Mouse (Mus musculus): ENCODE data around the gene Birc5. TPM values are rescaled to one million over a fixed set of nuclear protein-coding genes. Genes with fewer than 3 reads are reported as not detected.

Gene Birc5
- total RNA-seq (2014; fragmentation: Nextera tagmentation) (82.6 and 131 TPM in 2 replicates), total RNA-seq (2017) (228 and 241 TPM in 2 replicates), polyA plus RNA-seq (2012) (149 and 184 TPM in 2 replicates)

- peaks cover 36% of the 10 kb centered on the region for H3K36me3 ChIP-seq (replicated peaks)
- no peaks in the 10 kb centered on the region for H3K27me3 ChIP-seq (ENCODE audit: insufficient read depth, low read length)
- peak within 1 kb of the TSS; percentile 96 for H3K4me3 ChIP-seq (ENCODE audit: low read depth, low read length)
- H3K9me3 ChIP-seq (replicated peaks) = no peaks in the 10 kb centered on the region
- no peak for TF ChIP-seq GATA2 (IDR thresholded peaks at IDR 0.05; ENCODE audit: borderline replicate concordance, low read depth, low read length)
- no peak for TF ChIP-seq GATA1 (IDR thresholded peaks at IDR 0.05; ENCODE audit: borderline replicate concordance, low read length)
- no peak for TF ChIP-seq CTCF (IDR thresholded peaks at IDR 0.05; ENCODE audit: low read depth, low read length)
- ATAC-seq (ENCODE audit: extremely low read depth, insufficient number of reproducible peaks, low FRiP score, poor library complexity, severe bottlenecking) (peak; percentile 71), DNase-seq (ENCODE audit: low spot score) (peak; percentile 92)
- peaks cover 40% of the 10 kb centered on the region for H3K4me1 ChIP-seq (ENCODE audit: insufficient read depth, low read depth, low read length)
Observed at GRCm38 (mm10) chr11:117848985-117849671, at the start of gene Birc5. Gene Birc5 (plus strand): TSS chr11:117849251.

DNA sequence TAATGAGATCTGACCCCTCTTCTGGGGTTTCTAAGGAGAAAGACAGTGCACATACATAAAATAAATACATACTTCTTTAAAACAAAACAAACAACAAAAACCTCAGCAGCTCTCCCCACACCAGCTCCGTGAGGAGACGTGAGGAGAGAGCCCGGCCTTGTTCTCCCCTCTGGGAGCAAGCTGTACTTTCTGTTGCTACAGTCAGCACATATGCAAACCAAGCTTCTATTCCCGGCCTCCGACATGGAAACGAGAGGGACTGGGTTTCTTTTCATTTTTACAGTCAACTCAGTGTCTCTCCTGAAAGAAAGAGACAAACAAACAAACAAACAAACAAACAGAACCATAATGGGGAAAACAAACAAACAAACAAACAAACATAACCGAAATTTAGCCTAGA, 49.0 kb upstream of the Birc5 start:
- TF ChIP-seq TAL1 (conservative IDR thresholded peaks at IDR 0.05; ENCODE audit: low read depth, low read length) = no peak
- no peak for TF ChIP-seq CTCF (IDR thresholded peaks at IDR 0.05; ENCODE audit: low read depth, low read length)
- TF ChIP-seq POLR2AphosphoS5 (IDR thresholded peaks at IDR 0.05; ENCODE audit: insufficient replicate concordance, low read depth, low read length) = no peak
- H3K4me1 ChIP-seq (ENCODE audit: insufficient read depth, low read depth, low read length) = peaks cover 69% of the 10 kb centered on the region
- peaks cover 38% of the 10 kb centered on the region for H3K36me3 ChIP-seq (replicated peaks)

GRCm38 (mm10) chr11:117801650-117802049, 47.4 kb upstream of the Birc5 start:
- Histone ChIP-seq H3K27me3 (ENCODE audit: insufficient read depth, low read length) (no peaks in the 10 kb centered on the region), H3K36me3 (replicated peaks) (peaks cover 53% of the 10 kb centered on the region), H3K9me3 (replicated peaks) (no peaks in the 10 kb centered on the region), H3K4me1 (ENCODE audit: insufficient read depth, low read depth, low read length) (peaks cover 59% of the 10 kb centered on the region), H3K4me3 (ENCODE audit: low read depth, low read length) (no peak overlapping the region)
- no peak for DNase-seq (ENCODE audit: low spot score)
- no peak for TF ChIP-seq GATA2 (IDR thresholded peaks at IDR 0.05; ENCODE audit: borderline replicate concordance, low read depth, low read length)
- no peak for TF ChIP-seq TAL1 (conservative IDR thresholded peaks at IDR 0.05; ENCODE audit: low read depth, low read length)
- no peak for TF ChIP-seq CTCF (IDR thresholded peaks at IDR 0.05; ENCODE audit: low read depth, low read length)
- TF ChIP-seq POLR2AphosphoS5 (IDR thresholded peaks at IDR 0.05; ENCODE audit: insufficient replicate concordance, low read depth, low read length) = no peak
- TF ChIP-seq GATA1 (IDR thresholded peaks at IDR 0.05; ENCODE audit: borderline replicate concordance, low read length) = no peak
- no peak for ATAC-seq (ENCODE audit: extremely low read depth, insufficient number of reproducible peaks, low FRiP score, poor library complexity, severe bottlenecking)

More for the DNA sequence above, 49.0 kb upstream of the Birc5 start:
- no peaks in the 10 kb centered on the region for H3K27me3 ChIP-seq (ENCODE audit: insufficient read depth, low read length)
- no peak overlapping the region for H3K4me3 ChIP-seq (ENCODE audit: low read depth, low read length)
- ATAC-seq (ENCODE audit: extremely low read depth, insufficient number of reproducible peaks, low FRiP score, poor library complexity, severe bottlenecking) = no peak
- no peak for DNase-seq (ENCODE audit: low spot score)
- H3K9me3 ChIP-seq (replicated peaks) = no peaks in the 10 kb centered on the region

DNA sequence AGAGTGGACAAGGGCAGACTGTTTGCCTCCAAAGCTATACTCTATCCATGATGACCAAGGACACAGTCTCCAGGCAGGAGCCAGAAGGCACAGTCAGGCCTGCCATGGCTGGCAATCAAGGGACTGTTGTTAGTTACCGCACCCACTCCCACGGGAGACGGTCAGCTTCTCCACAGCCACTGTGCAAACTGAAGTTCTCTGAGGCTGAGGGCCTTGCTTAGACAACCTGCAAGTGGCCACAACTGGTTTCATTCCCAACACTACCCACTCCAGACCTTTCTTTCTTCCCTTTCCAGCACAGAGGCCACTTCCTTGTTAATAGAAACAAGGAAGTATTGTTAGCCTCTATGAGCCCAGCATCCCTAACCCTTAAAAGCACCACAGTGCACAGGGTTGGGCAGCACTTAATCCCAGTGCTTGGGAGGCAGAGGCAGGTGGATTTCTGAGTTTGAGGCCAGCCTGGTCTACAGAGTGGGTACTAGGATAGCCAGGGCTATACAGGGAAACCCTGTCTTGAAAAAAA, 45.8 kb upstream of the Birc5 start:
- no peak for TF ChIP-seq TAL1 (conservative IDR thresholded peaks at IDR 0.05; ENCODE audit: low read depth, low read length)
- no peak for TF ChIP-seq POLR2AphosphoS5 (IDR thresholded peaks at IDR 0.05; ENCODE audit: insufficient replicate concordance, low read depth, low read length)
- ATAC-seq (ENCODE audit: extremely low read depth, insufficient number of reproducible peaks, low FRiP score, poor library complexity, severe bottlenecking) = no peak
- no peak for DNase-seq (ENCODE audit: low spot score)
- peaks cover 64% of the 10 kb centered on the region for H3K36me3 ChIP-seq (replicated peaks)
- peaks cover 47% of the 10 kb centered on the region for H3K4me1 ChIP-seq (ENCODE audit: insufficient read depth, low read depth, low read length)
- no peak overlapping the region for H3K4me3 ChIP-seq (ENCODE audit: low read depth, low read length)
- H3K9me3 ChIP-seq (replicated peaks) = no peaks in the 10 kb centered on the region
- H3K27me3 ChIP-seq (ENCODE audit: insufficient read depth, low read length) = no peaks in the 10 kb centered on the region

DNA sequence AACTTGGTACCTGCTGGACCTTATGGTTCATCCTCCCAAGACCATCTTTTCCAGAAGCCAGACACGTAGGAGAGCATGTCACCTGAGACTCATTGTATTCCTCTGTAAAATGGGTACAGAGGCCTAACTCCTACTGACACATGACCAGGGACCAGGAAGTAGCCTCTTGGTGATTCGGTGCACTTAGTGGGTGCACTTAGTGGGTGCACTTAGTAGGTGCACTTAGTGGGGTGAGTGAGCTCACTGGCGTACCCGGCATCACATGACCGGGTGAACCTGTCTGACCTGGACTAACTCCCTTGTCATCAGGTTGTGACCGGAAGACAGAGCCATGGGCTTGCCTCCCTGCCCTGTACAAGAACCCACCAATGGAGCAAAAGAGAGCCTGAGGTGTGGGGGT, 42.3 kb upstream of the Birc5 start:
- Histone ChIP-seq H3K36me3 (replicated peaks) (peaks cover 71% of the 10 kb centered on the region), H3K4me3 (ENCODE audit: low read depth, low read length) (no peak overlapping the region), H3K9me3 (replicated peaks) (no peaks in the 10 kb centered on the region), H3K4me1 (ENCODE audit: insufficient read depth, low read depth, low read length) (peaks cover 46% of the 10 kb centered on the region), H3K27me3 (ENCODE audit: insufficient read depth, low read length) (no peaks in the 10 kb centered on the region)
- ATAC-seq (ENCODE audit: extremely low read depth, insufficient number of reproducible peaks, low FRiP score, poor library complexity, severe bottlenecking) (no peak), DNase-seq (ENCODE audit: low spot score) (no peak)
- TF ChIP-seq CTCF (IDR thresholded peaks at IDR 0.05; ENCODE audit: low read depth, low read length) = no peak
- no peak for TF ChIP-seq GATA2 (IDR thresholded peaks at IDR 0.05; ENCODE audit: borderline replicate concordance, low read depth, low read length)
- no peak for TF ChIP-seq GATA1 (IDR thresholded peaks at IDR 0.05; ENCODE audit: borderline replicate concordance, low read length)
- TF ChIP-seq POLR2AphosphoS5 (IDR thresholded peaks at IDR 0.05; ENCODE audit: insufficient replicate concordance, low read depth, low read length) = no peak
- TF ChIP-seq TAL1 (conservative IDR thresholded peaks at IDR 0.05; ENCODE audit: low read depth, low read length) = no peak

DNA sequence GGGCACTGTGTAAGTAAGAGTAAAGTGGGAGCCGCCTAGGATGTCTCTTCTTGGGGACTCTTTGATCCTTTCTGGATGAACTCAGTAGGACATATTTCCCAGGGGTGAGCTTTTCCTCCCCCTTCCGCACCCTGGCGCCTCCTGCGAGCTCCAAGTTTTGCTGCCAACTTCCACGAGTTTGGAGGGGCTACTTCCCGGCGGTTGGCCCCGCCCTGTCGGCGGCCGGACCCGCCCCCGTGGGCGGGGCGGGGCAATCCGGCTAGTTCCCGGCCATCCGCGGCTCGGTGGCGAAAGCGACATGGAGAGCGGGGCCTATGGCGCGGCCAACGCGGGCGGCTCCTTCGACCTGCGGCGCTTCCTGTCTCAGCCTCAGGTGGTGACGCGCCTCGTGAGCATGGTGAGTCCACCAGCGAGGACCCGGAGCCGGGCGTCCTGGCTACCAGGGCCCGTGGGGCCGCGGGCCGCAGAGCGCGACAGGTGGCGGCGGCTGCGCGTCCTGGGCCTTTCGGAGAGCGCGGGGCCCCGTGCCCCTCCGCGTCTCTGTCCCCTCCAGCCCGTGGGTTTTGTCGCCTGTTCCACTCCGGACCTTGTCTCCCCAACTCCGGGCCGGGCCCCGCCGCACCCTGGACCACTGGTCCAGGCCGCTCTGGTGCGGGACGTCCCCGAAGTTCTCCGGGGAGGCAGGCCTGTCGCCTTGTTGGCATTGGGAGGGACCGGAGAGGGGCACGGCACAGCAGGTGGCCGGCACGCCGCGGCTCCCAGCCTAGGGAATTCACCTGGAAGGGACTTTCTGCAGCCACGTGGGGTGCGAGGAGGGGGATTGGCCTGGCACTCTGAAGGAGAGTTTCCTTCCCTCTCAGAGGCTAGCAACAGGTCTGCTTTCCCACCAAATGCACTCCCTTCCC, 39.4 kb upstream of the Birc5 start, which contains the start of the genes Gm20708 and Syngr2:
Gene Gm20708, plus strand, starts transcription at position 262 of the 905 bp plus-strand sequence.
Gene Syngr2, plus strand, starts transcription at position 262 of the 905 bp plus-strand sequence.
- Histone ChIP-seq H3K4me1 (ENCODE audit: insufficient read depth, low read depth, low read length) (peaks cover 62% of the 10 kb centered on the region), H3K36me3 (replicated peaks) (peaks cover 77% of the 10 kb centered on the region)
- no peak for ATAC-seq (ENCODE audit: extremely low read depth, insufficient number of reproducible peaks, low FRiP score, poor library complexity, severe bottlenecking)

More for the DNA sequence above, 39.4 kb upstream of the Birc5 start, which contains the start of the genes Gm20708 and Syngr2:
- Histone ChIP-seq H3K9me3 (replicated peaks) (no peaks in the 10 kb centered on the region), H3K27me3 (ENCODE audit: insufficient read depth, low read length) (no peaks in the 10 kb centered on the region), H3K4me3 (ENCODE audit: low read depth, low read length) (peak within 1 kb of the TSS; percentile 99)
- DNase-seq (ENCODE audit: low spot score) = peak; percentile 84
- no peak for TF ChIP-seq GATA1 (IDR thresholded peaks at IDR 0.05; ENCODE audit: borderline replicate concordance, low read length)
- no peak for TF ChIP-seq GATA2 (IDR thresholded peaks at IDR 0.05; ENCODE audit: borderline replicate concordance, low read depth, low read length)
- TF ChIP-seq POLR2AphosphoS5 (IDR thresholded peaks at IDR 0.05; ENCODE audit: insufficient replicate concordance, low read depth, low read length) = no peak
- TF ChIP-seq TAL1 (conservative IDR thresholded peaks at IDR 0.05; ENCODE audit: low read depth, low read length) = no peak
- TF ChIP-seq CTCF (IDR thresholded peaks at IDR 0.05; ENCODE audit: low read depth, low read length) = no peak
